Comparison of ENCODE assay signal across 9 mouse cellular contexts in the genomic region with DNA sequence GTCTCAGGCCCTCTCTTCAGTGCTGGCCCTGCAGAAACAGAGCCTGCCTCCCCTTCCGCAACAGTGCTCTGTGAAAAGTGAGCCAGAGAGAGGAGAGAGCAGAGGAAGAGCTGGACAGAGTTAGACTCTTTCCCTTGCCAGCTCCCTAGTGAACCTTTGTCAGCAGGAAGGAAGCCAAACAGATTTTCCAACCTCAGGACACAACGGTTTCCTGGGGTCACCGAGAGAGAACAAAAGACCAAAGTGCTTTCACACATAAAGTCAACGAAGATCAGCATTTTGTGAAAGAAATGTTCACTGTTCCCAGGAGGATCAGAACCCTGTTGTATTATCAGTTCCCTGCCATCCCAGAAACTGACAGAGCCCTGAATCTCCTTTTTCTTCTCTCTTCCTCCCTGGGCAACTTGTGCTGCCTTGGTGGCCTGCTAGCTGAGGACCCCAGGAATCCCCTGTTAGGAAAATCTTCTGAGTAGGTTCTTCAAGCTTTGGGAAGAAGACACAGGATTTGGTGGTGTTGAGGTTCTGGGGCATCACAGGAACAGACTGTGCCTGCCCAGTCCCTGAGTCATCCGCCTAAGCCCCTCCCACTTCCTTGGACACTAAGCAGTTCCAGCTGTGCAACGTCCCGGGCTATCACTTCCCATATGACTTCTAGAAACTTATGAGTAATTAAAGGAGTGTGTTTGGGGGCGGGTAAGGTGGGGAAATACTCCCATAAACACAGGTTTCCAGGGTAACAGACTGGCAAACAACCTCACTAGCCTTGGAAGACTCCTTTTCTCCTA. TPM values are rescaled to one million over a fixed set of nuclear protein-coding genes. Genes with fewer than 3 reads are reported as not detected.
DNase-seq lines count a peak whose midpoint lies in the region; ATAC-seq and TF ChIP-seq lines count a peak whose summit lies in the region.
"Had no signal": no experiment of that assay in that cellular context is flagged by ENCODE, and none has a peak within 500 bp of the region (broad histone marks: within the 10 kb centered on the region; RNA-seq: fewer than 3 reads in every experiment).

No protein-coding gene starts in this region.

- peaks cover 5% of the 10 kb centered on the region for H3K36me3 ChIP-seq in heart, adult 2 months (ENCODE audit: control insufficient read depth, insufficient read depth, low read length)
- H3K36me3 ChIP-seq in kidney, adult 2 months (ENCODE audit: control insufficient read depth, insufficient read depth, low read length), result no peaks in the 10 kb centered on the region
- no peaks in the 10 kb centered on the region for H3K36me3 ChIP-seq in lung, embryonic 15.5 days
- H3K36me3 ChIP-seq in stomach, embryonic 14.5 days (ENCODE audit: control insufficient read depth, insufficient read depth, low read length), result no peaks in the 10 kb centered on the region
- H3K36me3 ChIP-seq: midbrain, embryonic 12.5 days had no signal

- no peak for TF ChIP-seq CTCF in heart, adult 2 months (IDR thresholded peaks at IDR 0.05)
- TF ChIP-seq CTCF in kidney, adult 2 months (conservative IDR thresholded peaks at IDR 0.05; ENCODE audit: insufficient read depth, insufficient read length, low read depth, low read length), result no peak
- TF ChIP-seq CTCF in cerebellum, adult 2 months (IDR thresholded peaks at IDR 0.05; ENCODE audit: borderline replicate concordance, insufficient read depth, low read depth, low read length), result no peak

- intact Hi-C loops in heart, adult 2 months (cut with DNase I), result loop anchor here (2.0 kb wide), 1 partner anchor 30 kb away; no protein-coding TSS in a partner anchor

- no peaks in the 10 kb centered on the region for H3K79me2 ChIP-seq in heart, adult 2 months (replicated peaks; ENCODE audit: control insufficient read depth, insufficient read depth, low read length)

- peak; percentile 99 for ATAC-seq in lung, embryonic 15.5 days (ENCODE audit: borderline replicate concordance, extremely low read depth, low FRiP score, low TSS enrichment)
- ATAC-seq in stomach, embryonic 14.5 days (ENCODE audit: insufficient number of reproducible peaks, insufficient read depth, low FRiP score, low read depth), result peak; percentile 91; the same call in 1 of the 2 replicates

- peak; percentile 91 for DNase-seq in MN1 (ENCODE audit: low spot score)
- DNase-seq in c-Kit-positive CD71-negative TER-119-negative erythroid progenitor cells, embryonic 14.5 days (ENCODE audit: low read depth), result peak; percentile 85
- DNase-seq in heart, adult 2 months, result peak; percentile 84 to 91
- peak; percentile 88 for DNase-seq in kidney, adult 2 months
- DNase-seq in layer of hippocampus, adult 8-10 months (ENCODE audit: low spot score in 2 of 2), result no peak
- DNase-seq in cerebellum, adult 2 months, result no peak

- peak; percentile 85 for TF ChIP-seq EP300 in heart, adult 2 months (IDR thresholded peaks at IDR 0.05; ENCODE audit: insufficient read depth, low read depth, low read length)

- peak overlapping the region; percentile 88 for H3K27ac ChIP-seq in heart, adult 2 months
- H3K27ac ChIP-seq in kidney, adult 2 months (ENCODE audit: insufficient read depth, low read depth, low read length), result peak overlapping the region; percentile 83
- peak overlapping the region; percentile 85 for H3K27ac ChIP-seq in lung, embryonic 15.5 days
- H3K27ac ChIP-seq in stomach, embryonic 14.5 days (ENCODE audit: low read length), result peak overlapping the region; percentile 62; the same call in 1 of the 2 replicates
- H3K27ac ChIP-seq in cerebellum, adult 2 months (ENCODE audit: insufficient read depth, low read length), result no peak overlapping the region
- H3K27ac ChIP-seq: midbrain, embryonic 12.5 days had no signal

- peaks cover 8% of the 10 kb centered on the region for H3K4me1 ChIP-seq in heart, adult 2 months (ENCODE audit: control insufficient read depth, insufficient read depth, low read length)
- peaks cover 3% of the 10 kb centered on the region; the same call in 1 of the 2 replicates for H3K4me1 ChIP-seq in kidney, adult 2 months (ENCODE audit: control insufficient read depth, insufficient read depth, low read length)
- H3K4me1 ChIP-seq in lung, embryonic 15.5 days, result peaks cover 12% of the 10 kb centered on the region; the same call in 1 of the 2 replicates
- peaks cover 10% of the 10 kb centered on the region for H3K4me1 ChIP-seq in stomach, embryonic 14.5 days (ENCODE audit: control insufficient read depth, insufficient read depth, low read length)
- no peaks in the 10 kb centered on the region for H3K4me1 ChIP-seq in cerebellum, adult 2 months (ENCODE audit: control insufficient read depth, insufficient read depth, low read length)
- H3K4me1 ChIP-seq: midbrain, embryonic 12.5 days had no signal

- H3K27me3 ChIP-seq in heart, adult 2 months (ENCODE audit: control insufficient read depth, insufficient read depth, low read length), result no peaks in the 10 kb centered on the region
- no peaks in the 10 kb centered on the region for H3K27me3 ChIP-seq in kidney, adult 2 months (replicated peaks; ENCODE audit: control insufficient read depth, insufficient read depth, low read length)
- H3K27me3 ChIP-seq in lung, embryonic 15.5 days, result no peaks in the 10 kb centered on the region
- H3K27me3 ChIP-seq in stomach, embryonic 14.5 days (ENCODE audit: control insufficient read depth, insufficient read depth, low read length), result no peaks in the 10 kb centered on the region
- no peaks in the 10 kb centered on the region for H3K27me3 ChIP-seq in cerebellum, adult 2 months (ENCODE audit: control insufficient read depth, insufficient read depth, low read length)
- H3K27me3 ChIP-seq: midbrain, embryonic 12.5 days had no signal

- no peaks in the 10 kb centered on the region for H3K9me3 ChIP-seq in lung, embryonic 15.5 days
- H3K9me3 ChIP-seq in stomach, embryonic 14.5 days (ENCODE audit: control insufficient read depth, low read depth, low read length), result no peaks in the 10 kb centered on the region; the same call in 1 of the 2 replicates

- WGBS in heart, adult 2 months, result 15% methylated on average over 8 of the region's 8 CpGs
- WGBS in kidney, adult 2 months, result 17% methylated on average over 8 of the region's 8 CpGs
- WGBS in lung, embryonic 15.5 days, result 23% methylated on average over 8 of the region's 8 CpGs
- WGBS in stomach, embryonic 14.5 days, result 25% methylated on average over 8 of the region's 8 CpGs
- WGBS in cerebellum, adult 2 months, result 12% methylated on average over 8 of the region's 8 CpGs

- no peak overlapping the region; the same call in 1 of the 2 replicates for H3K9ac ChIP-seq in heart, adult 2 months (ENCODE audit: low read depth, low read length)
- no peak overlapping the region for H3K9ac ChIP-seq in lung, embryonic 15.5 days
- H3K9ac ChIP-seq in stomach, embryonic 14.5 days (replicated peaks; ENCODE audit: low read depth, low read length), result no peak overlapping the region
- H3K9ac ChIP-seq: midbrain, embryonic 12.5 days had no signal

- peak; percentile 72 for TF ChIP-seq POLR2A in heart, adult 2 months (IDR thresholded peaks at IDR 0.05; ENCODE audit: insufficient read depth, low read depth, low read length)
- TF ChIP-seq POLR2A in kidney, adult 2 months (IDR thresholded peaks at IDR 0.05; ENCODE audit: low read depth, low read length), result no peak
- no peak for TF ChIP-seq POLR2A in cerebellum, adult 2 months (IDR thresholded peaks at IDR 0.05; ENCODE audit: borderline replicate concordance, insufficient read depth, low read length)

- peak overlapping the region; percentile 17; the same call in 1 of the 2 replicates for H3K4me3 ChIP-seq in heart, adult 2 months
- H3K4me3 ChIP-seq in kidney, adult 2 months (ENCODE audit: insufficient read depth, low read depth, low read length), result no peak overlapping the region
- no peak overlapping the region for H3K4me3 ChIP-seq in lung, embryonic 15.5 days
- no peak overlapping the region for H3K4me3 ChIP-seq in stomach, embryonic 14.5 days (ENCODE audit: low read depth, low read length)
- H3K4me3 ChIP-seq in cerebellum, adult 2 months (replicated peaks; ENCODE audit: insufficient read depth, low read depth, low read length), result no peak overlapping the region
- H3K4me3 ChIP-seq: midbrain, embryonic 12.5 days had no signal

- H3K4me2 ChIP-seq in lung, embryonic 15.5 days, result peak overlapping the region; percentile 20; the same call in 1 of the 2 replicates
- H3K4me2 ChIP-seq in stomach, embryonic 14.5 days (replicated peaks; ENCODE audit: low read depth, low read length), result no peak overlapping the region
- H3K4me2 ChIP-seq: midbrain, embryonic 12.5 days had no signal

RNA-seq across cellular contexts. Expression of a gene that starts 11.5 kb away (rescaled TPM):
- 1 to 10 TPM; 2.8 to 4.4 TPM for total RNA-seq in heart, adult 2 months (2021)
- polyA plus RNA-seq in heart, adult 2 months (2012; rRNA removed), result 3.1 and 4.4 TPM in 2 replicates
- polyA plus RNA-seq in kidney, adult 2 months (2012; rRNA removed), result 1.7 and 2.5 TPM in 2 replicates
- polyA plus RNA-seq in lung, embryonic 15.5 days (2015; fragmentation: Nextera tagmentation; extraction: Ambion mirVana), result 2.9 and 4.0 TPM in 2 replicates
- polyA plus RNA-seq in stomach, embryonic 14.5 days (2014; fragmentation: Nextera tagmentation; extraction: Ambion mirVana), result 0.78 and 1.2 TPM in 2 replicates
- 1 to 10 TPM in 2 of 4 experiments, under 1 TPM in 2; 0.64 to 3.3 (median 1.5) TPM for total RNA-seq in layer of hippocampus, adult 8-10 months (2022)
- polyA plus RNA-seq in cerebellum, adult 2 months (2012; rRNA removed), result 0.61 and 0.70 TPM in 2 replicates

RNA-seq across cellular contexts. Expression of a gene that starts 24.7 kb away (rescaled TPM):
- 10 to 100 TPM; 34.1 to 36.4 TPM for total RNA-seq in heart, adult 2 months (2021)
- 8.4 and 11.3 TPM in 2 replicates for polyA plus RNA-seq in heart, adult 2 months (2012; rRNA removed)
- 16.2 and 17.3 TPM in 2 replicates for polyA plus RNA-seq in kidney, adult 2 months (2012; rRNA removed)
- polyA plus RNA-seq in lung, embryonic 15.5 days (2015; fragmentation: Nextera tagmentation; extraction: Ambion mirVana), result 50.1 and 55.2 TPM in 2 replicates
- 40.0 and 40.2 TPM in 2 replicates for polyA plus RNA-seq in stomach, embryonic 14.5 days (2014; fragmentation: Nextera tagmentation; extraction: Ambion mirVana)
- total RNA-seq in layer of hippocampus, adult 8-10 months (2022), result 10 to 100 TPM; 60.8 to 71.5 (median 65.6) TPM
- 22.4 and 24.1 TPM in 2 replicates for polyA plus RNA-seq in cerebellum, adult 2 months (2012; rRNA removed)

RNA-seq across cellular contexts. Expression of a gene that starts 25.0 kb away (rescaled TPM):
- 1 to 10 TPM; 4.7 to 5.4 TPM for total RNA-seq in heart, adult 2 months (2021)
- polyA plus RNA-seq in heart, adult 2 months (2012; rRNA removed), result 11.2 and 11.9 TPM in 2 replicates
- polyA plus RNA-seq in kidney, adult 2 months (2012; rRNA removed), result 10.0 and 11.8 TPM in 2 replicates
- 15.8 and 16.6 TPM in 2 replicates for polyA plus RNA-seq in lung, embryonic 15.5 days (2015; fragmentation: Nextera tagmentation; extraction: Ambion mirVana)
- polyA plus RNA-seq in stomach, embryonic 14.5 days (2014; fragmentation: Nextera tagmentation; extraction: Ambion mirVana), result 17.2 and 19.3 TPM in 2 replicates
- 10 to 100 TPM in 3 of 4 experiments, 1 to 10 TPM in 1; 9.5 to 13.9 (median 11.6) TPM for total RNA-seq in layer of hippocampus, adult 8-10 months (2022)
- 26.4 and 26.6 TPM in 2 replicates for polyA plus RNA-seq in cerebellum, adult 2 months (2012; rRNA removed)

RNA-seq across cellular contexts. Expression of a gene that starts 31.5 kb away (rescaled TPM):
- total RNA-seq in heart, adult 2 months (2021), result 1 to 10 TPM; 8.6 to 9.4 TPM
- 7.9 and 10.8 TPM in 2 replicates for polyA plus RNA-seq in heart, adult 2 months (2012; rRNA removed)
- polyA plus RNA-seq in kidney, adult 2 months (2012; rRNA removed), result 17.6 and 20.0 TPM in 2 replicates
- polyA plus RNA-seq in lung, embryonic 15.5 days (2015; fragmentation: Nextera tagmentation; extraction: Ambion mirVana), result 37.9 and 39.8 TPM in 2 replicates
- 37.2 and 38.7 TPM in 2 replicates for polyA plus RNA-seq in stomach, embryonic 14.5 days (2014; fragmentation: Nextera tagmentation; extraction: Ambion mirVana)
- total RNA-seq in layer of hippocampus, adult 8-10 months (2022), result 10 to 100 TPM; 19.6 to 27.3 (median 25.7) TPM
- polyA plus RNA-seq in cerebellum, adult 2 months (2012; rRNA removed), result 37.2 and 39.7 TPM in 2 replicates

RNA-seq across cellular contexts. Expression of a gene that starts 34.5 kb away (rescaled TPM):
- 10 to 100 TPM; 11.2 to 12.6 TPM for total RNA-seq in heart, adult 2 months (2021)
- polyA plus RNA-seq in heart, adult 2 months (2012; rRNA removed), result 17.5 and 20.3 TPM in 2 replicates
- polyA plus RNA-seq in kidney, adult 2 months (2012; rRNA removed), result 17.4 and 24.5 TPM in 2 replicates
- polyA plus RNA-seq in lung, embryonic 15.5 days (2015; fragmentation: Nextera tagmentation; extraction: Ambion mirVana), result 9.5 and 10.5 TPM in 2 replicates
- polyA plus RNA-seq in stomach, embryonic 14.5 days (2014; fragmentation: Nextera tagmentation; extraction: Ambion mirVana), result 17.5 and 17.9 TPM in 2 replicates
- 10 to 100 TPM; 11.3 to 15.4 (median 13.9) TPM for total RNA-seq in layer of hippocampus, adult 8-10 months (2022)
- 16.0 and 17.1 TPM in 2 replicates for polyA plus RNA-seq in cerebellum, adult 2 months (2012; rRNA removed)

Comparison
In these comparisons a context has a peak if more than half of its experiments do, and no peak if none do; other contexts are left out.
1. DNase-seq: peak in MN1 (single experiment), c-Kit-positive CD71-negative TER-119-negative erythroid progenitor cells, embryonic 14.5 days (single experiment), heart, adult 2 months (2 of 2) and kidney, adult 2 months (single experiment); none in layer of hippocampus, adult 8-10 months (0 of 2) and cerebellum, adult 2 months (0 of 2).